Mouse (Mus musculus) kidney, adult 8-10 months (tissue): Measurements from ENCODE around the gene Barhl1.

ENCODE experiments used
- DNase-seq, 2 experiments: peaks; one replicate each; pipeline ENCODE4 v3.0.0; 2022

Gene Barhl1

DNA sequence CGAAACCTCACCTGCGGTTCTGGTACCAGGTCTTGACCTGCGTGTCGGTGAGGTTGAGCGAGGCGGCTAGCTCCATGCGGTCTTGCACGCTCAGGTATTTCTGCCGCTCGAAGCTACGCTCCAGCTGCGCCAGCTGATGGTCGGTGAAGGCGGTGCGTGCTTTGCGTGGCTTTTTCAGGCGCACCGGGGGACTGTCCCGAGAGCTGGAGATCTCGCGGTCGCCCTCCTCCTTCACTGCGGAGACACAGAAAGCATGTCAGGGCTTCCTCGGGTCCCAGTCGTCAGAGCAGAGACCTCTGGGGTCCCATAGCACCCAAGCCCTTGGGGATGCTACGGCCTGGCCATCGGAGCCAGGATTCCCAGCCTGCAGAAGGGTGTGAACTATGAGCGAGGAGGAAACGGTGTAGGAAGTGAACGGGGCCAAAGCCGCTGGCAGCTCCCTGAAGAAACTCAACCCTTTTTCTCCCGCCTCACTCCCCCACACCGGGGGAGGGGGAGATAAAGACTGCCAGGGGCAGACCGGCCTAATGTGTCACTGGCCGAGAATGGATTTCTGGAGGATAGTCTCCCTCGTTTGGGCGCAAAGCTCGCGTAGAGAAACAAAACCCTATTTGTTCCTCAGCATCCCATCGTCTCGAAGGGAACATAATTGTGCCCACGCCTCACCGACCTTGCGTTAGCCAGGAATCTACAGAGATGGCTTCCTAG, 5.0 kb downstream of the Barhl1 start:
- DNase-seq: no peak

DNA sequence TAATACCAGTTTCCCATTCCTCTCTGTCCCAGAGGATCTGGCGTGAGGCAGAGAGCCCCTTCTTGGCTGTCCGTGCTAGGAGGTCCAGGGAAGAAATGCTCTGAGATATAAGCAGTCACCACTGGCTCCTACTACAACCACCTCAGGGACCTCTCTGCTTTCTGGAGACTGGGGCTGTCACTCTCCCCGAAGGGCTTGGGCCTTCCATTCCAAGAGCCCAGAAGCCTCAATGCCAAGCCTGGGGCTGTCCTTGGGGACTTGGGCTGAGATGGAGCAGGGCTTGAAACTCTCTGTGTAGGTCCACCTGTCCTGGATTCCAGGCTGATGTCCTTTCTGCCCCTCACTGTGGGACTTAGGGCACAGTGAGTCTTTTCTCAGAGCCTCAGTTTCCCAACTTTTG, 5.6 kb downstream of the Barhl1 start:
- no peak for DNase-seq

DNA sequence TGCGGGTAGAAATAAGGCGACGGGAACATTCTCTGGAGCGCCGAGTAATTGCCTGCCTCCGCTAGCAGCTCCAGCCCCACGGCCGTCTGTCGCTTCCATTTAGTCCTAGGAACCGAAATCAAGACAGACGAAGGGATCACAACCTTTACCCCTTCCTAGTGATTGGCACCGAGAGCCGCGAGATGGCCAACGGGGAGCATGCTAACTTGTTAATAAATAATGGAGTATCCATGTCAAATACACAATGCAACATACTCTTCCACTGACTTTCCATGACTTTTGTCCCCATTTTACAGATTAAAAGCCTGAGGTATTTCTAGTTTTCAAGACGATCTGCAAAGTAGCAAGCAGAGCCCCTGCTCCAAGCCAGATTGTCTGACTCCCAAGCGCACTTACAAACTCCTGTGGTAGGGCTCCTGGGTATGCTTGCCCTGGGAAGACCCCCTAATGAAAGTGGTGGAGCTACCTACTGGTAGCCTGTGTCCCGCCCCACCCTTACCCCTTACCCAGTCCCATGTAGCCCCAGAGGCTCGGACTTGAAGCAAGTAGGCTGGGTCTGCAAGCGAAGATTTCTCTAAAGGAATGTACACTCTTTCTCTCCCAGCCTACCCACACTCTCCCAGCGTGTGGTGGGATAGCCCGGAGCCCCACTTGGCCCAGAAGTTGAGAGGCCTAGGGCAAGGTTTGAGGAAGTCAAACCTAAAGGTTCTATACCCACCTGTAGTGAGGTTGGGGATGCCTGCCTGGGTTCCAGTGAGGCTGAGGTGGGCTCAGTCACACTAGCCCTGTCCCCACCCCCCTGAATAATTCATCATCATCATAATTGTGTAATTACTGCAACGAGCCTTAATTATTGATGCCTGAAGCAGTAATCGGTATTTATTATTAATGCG, 6.4 kb downstream of the Barhl1 start:
- DNase-seq: peak; percentile 17 to 39

DNA sequence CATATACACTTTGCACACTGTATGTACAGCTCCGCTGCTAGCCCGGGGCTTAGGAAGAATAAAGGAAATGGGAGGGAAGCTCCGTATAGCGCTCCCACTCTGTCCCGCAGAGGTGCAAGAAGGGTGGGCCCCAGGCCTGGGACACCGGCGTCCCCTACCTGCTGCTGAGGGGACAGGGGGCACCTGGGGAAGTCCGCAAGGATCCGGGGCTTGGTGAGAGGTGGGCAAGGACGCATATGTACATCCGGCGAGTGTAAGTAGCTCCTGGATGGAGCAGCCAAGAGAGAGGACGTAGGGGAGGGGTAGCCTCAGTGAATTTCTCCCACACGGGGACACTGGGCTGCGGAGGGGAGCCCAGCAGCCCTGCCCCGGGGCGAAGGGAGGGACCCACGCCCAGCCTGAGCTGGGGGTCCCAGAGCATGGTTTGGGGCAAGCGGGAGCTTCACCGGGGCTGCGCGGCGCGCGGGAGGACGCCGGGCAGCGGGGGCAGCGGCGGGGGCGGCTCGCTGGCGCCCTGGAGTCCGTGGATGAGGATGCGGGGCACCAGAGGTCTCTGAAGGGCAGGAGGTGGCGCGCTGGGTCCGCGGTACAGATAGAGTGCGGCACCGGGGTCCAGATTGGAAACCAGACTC, 7.2 kb downstream of the Barhl1 start:
- no peak for DNase-seq

DNA sequence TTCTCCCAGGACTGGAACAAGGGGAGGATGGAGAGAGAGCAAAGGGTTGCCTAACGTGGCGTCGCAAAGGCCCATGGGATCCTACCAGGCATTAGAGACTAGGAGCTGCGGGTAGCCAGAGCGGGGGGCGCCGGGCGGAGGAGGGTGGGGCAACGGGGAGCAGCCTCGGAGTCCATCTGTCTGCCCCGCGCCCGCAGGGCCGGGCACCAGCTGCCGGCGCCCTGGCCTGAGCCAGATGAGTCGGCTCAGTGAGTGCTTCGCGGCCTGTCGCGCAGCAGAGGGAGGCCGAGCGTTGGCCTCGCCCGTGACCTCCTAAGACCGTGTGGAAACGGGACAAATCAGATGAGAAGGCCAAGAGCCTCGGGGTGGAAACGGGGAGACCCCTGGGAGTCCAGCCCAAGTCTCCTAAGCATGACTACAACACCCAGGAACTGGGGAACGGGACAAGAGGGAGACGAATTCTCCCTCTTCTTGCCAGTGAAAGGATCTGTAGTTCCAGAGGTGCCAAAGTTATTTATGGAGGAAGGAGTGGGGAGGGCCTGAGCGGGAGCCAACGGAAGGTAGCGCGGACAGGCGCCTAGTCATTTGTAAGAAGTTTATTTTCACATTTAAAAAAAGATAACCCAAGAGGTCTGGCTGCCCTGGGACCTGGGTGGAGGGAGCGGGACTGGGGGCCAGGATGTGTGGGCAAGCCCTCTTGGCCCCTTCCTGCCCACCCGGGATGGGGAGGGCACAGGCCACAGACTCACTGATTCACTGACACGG, 7.9 kb downstream of the Barhl1 start:
- DNase-seq: no peak

DNA sequence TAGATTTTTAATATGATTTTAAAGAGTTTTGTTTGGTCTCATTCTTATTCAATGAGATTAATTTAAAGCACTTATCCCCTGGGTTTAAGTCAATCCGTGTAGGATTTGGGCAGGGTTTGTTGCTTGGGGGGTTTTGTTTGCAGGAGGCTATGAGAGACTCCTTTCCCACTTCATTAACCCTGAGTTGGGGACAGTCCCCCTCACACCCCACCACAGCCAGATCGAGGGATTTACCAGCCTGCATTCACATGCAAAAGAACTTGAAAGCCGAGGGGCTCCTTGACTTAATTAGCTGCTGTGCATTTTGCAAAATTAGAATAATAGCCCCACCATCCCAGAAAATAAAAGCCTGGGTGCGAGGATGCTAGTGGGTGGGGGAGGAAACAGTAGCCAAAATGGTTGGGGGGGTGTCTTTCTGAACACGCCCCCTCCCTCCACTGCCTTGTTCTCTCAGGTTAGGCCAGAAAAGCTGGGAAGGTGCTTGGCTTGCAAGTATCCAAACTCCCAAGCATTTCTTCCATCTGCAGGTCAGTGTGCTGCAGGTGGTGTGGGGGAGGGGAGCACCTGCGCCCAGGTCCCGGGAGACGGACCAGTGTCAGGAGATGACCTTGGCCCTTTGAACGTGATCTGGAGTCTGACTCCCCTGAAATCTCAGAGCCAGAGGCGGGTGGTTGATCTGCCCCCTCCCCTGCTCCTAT, 8.6 kb downstream of the Barhl1 start:
- DNase-seq: no peak

DNA sequence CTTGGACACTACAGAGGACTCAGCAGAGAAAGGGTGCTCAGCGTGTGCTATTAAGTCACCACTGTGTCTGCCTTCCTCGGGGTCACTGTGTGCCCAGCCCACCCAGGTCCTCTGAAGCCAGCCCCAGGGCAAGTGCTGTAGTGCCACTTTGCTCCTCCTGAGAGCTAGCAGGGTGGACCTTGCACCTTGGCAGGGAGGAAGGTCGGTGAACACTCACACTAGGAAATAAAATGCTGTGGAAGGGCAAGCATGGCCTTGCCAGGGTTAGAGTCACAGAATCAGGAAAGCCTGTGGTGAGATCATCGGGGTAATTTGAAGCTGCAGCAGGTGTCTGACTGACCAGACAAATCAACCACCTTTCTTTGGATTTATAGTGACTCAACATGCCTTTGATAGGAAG, 10.9 kb downstream of the Barhl1 start:
- peak; percentile 55 to 61 for DNase-seq

DNA sequence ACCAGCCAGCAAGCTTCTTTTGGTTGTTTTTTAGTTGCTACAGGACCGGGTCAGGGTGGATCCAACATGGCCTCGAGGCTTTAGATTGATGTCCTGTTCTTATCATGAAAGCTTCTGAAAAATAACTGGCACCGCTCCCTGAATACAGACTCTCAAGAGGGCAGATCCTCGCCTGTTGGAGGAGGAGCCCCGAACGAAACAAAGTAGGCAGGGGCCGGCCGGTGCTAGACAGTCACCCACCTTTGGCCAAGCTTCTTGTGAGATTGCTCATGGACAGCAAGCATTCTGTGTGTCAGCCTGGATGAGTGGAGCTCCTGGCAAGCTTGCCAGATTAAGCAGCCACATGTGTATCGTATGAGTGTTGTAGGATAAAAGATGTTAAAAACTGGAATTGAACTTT, 11.7 kb downstream of the Barhl1 start:
- DNase-seq: no peak

DNA sequence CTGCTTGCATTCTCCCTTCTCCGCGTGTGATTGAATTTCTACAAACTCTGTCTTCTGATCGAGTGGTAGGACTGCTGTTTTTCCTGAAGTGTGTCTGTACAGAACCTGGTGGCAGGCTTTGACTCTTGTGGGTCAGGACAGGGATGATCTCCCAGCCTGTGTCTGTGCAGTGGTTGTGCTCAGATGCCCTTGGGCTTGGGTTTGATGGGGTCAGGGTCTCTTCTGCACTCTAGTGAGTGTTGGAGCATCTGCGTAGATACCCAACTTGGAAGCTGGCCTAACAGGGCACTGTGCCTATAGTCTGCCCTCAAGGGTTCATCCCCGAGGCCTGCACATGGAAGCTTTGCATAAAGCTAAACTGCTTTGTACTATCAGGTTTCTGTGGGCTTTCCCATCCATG, 12.6 kb downstream of the Barhl1 start:
- DNase-seq: no peak

DNA sequence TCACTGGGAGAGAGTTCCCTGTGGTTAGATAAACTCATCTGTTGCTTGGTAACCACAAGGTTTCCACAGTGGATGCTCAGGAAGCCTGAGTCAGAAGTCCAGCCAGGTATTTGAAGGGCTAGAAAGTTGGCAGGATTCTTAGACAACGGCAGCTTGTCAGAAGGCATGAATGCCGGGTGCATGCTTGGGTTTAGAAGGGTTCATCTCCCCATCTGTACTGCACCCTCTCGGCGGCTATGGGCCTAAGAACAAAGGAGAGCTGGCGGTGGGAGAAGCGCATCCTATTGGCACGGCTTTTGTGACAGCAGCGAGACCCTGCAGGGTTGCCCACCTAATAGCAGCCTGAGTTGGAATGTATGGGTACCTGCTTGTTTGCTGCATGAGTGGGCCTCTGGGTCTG, 14.2 kb downstream of the Barhl1 start:
- DNase-seq: no peak

DNA sequence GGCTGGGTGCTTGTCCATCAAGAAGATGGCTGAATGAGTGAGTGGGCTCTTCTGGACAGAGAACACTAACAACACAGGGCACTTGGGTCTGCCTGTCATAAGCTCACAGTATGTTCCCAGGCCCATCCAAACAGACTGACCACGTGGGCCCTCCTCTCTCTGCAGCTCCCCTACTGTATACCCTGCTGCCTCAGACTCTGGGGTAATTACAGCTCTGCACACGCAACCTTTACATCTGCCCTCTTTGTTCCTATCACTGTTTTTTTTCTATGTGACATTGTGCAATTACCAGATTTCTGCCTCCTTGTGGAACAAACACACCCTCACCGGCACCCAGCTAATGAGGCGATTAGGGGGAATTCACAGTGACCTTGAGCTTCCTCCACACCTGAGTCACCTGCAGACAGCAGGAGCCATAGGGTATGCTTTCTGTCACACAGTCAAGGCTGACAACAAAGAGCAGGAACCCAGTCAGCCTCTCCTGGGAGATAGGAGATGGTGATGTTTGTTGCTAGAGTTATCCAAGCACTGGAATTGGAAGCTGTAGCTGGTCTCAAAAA, 19.0 kb downstream of the Barhl1 start:
- DNase-seq: no peak

DNA sequence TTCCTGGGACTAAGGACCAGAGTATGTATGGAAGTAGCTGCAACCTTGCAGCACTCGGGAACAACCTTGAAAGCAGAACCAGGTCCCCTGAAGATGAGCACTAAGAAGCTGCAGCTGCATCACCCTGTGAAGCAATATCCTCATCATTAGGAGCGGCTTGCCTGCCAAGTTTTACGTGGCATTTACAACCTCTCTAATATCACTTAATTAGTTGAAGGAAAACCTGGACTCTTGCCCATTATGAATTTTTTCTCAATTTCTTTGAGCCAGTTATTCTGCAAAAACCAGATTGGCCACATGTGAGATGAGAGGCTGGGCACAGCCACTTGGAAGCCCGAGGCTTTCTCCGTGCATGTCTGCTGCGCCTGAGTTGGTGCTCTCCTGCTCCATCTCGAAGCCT, 20.6 kb downstream of the Barhl1 start:
- no peak for DNase-seq

DNA sequence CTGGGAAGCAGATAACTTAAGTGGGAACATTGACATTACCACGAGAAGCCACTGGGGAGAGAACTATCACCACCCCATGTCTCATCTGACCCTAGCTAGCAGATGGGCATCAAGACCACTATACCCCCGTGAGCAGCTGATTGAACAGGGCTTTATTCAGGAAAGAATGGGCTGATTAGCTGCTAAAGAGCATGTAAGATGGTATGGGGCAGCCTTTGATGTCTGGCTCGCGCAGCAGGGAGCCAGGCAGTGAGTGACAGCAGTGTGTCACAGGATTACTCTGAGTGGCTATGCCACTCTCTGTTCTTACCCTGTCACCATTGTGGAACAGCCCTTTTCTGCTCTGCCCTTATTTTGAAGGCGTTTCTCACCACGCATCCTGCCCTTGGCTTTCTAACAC, 22.9 kb downstream of the Barhl1 start:
- DNase-seq: no peak

DNA sequence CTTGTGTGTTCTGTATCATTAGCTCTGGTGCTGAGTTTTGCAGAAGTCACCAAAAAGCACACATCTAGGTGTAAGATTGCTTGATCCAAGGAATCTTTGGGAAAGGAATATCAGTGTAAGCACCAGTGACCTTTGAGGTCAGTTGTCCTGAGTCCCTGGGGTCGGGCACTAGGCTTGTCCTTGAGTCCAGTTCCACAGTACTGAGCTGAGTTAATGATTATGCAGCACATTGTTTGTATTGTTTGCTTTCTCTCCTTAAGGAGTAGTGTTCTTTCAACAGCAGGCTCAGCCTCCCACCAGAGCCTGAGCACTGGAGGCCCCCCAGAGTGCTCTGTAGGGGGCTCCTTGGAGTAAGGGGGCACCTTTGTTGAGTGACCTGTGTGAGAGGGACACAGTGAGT, 23.7 kb downstream of the Barhl1 start:
- DNase-seq: peak in 1 of 2 experiments; percentile 22

DNA sequence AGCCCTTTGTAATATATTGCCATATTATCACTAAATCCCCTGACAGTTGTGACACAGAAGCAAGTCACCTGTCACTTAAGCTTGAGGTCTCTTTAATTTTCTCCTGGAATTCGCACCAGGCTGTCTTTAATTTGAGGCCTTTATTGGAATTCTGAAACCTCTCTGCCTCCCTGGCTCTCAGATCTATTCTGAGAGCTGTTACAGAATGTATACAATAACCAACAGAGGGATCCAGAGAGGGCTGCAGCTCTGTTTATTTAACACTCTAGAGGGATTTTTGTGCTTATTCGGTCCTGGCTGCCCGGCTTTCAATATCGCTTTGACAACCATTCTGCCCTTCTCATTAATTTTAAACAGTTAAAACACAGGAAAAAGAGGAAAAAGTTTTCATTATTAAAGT, 31.6 kb downstream of the Barhl1 start:
- no peak for DNase-seq

DNA sequence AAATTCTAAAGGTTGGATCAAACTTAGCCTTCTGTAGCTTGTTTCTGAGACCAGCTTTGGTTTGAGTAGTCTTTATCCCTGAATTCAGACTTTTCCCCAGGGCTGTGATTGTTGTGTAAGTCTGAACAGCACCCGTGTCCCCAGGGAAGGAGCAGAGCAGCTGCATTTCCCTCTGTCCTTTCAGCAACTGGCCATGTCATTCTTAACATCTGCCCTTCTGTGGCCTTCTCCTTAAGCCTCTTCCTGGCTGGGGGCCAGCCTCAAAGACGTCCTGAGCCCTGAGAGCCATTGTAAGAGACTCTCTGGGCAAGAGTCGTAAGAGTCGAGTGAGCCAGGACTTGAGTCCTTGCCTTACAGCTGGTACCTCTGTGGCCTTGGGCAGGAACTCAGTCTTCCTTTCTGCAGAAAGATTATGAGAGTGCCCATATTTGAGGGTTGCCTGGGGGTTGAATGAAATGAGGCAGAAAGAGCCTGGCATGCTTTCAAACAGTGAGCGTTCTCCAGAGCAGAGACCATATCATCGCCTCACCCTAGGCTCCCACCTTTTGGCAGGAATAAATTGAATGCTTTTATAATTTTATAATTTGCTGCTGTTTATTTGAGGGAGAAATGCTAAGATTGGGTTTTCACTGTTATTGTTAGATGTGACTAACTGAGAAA, 33.5 kb downstream of the Barhl1 start:
- DNase-seq: no peak

DNA sequence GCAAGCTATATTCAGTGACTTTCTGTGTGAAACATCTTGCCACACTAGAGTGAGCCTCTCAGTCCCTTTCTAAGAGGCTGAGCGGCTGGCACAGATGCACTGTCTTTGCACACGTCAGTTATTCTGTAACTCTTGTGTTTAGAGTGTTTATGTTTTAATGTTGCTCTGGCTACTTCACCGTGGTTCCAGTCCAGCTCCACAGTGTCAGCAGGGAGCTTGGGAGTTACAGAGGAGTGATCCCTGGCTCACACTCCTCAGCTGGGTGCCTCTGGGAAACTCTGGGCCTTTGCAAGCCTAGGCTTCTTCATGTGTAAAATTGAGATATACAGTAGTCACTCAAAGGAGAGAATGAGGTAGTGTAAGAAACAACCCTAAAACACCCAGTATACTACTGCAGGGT, 34.4 kb downstream of the Barhl1 start:
- DNase-seq: no peak

DNA sequence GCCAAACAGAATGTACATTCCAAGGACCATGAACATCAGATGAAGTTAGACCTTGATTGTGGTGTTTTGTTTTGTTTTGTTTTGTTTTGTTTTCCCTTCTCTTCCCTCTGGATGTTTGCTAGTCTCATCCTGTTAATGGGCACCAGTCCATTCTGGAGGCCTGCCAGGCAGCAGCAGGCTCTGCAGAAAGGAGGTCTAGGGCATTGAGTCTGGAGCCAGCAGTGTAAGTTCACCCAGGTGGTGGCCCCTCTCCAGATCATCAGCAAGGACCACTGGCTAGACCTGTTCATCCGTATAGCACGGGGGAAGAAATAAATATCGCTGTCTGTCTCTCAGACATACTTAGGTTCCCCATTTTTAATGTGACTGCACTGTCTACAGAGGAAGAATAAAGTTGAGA, 35.2 kb downstream of the Barhl1 start:
- DNase-seq: no peak

DNA sequence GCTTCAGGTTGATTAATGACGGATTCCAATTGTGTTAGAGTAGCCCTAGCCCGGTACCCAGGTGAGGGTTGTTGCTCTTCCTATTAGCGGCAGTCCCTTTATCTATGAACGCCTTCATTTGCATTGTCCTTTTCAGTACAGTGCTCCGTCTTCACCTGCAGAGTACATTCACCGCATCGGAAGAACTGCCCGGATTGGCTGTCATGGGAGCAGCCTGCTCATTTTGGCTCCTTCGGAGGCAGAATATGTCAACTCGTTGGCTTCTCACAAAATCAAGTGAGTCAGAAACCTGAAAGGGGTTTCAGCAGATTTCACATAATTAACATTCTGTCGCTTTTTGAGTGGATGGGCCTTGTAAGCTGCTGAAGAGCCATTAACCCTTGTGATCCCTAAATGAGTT, 40.9 kb downstream of the Barhl1 start:
- DNase-seq: no peak

DNA sequence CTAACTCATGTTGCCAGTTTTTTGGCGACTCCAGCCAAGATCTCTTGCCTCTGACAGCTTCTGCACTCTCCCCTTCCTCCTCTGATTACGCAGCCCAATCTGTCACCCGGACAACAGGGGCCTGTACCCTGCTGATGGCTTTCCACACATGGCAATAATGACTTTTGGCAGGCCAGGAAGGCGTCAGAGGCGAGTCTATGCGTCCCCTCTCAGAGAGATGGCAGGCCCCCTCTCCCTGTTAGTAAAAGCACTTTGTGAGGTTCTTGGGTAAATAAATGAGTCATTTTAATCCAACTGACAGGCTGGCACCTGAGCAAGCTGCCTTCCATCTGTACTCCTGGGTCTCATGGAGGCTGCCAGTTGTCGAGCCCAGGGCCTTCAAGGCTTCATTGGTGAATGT, 49.0 kb downstream of the Barhl1 start:
- no peak for DNase-seq

DNA sequence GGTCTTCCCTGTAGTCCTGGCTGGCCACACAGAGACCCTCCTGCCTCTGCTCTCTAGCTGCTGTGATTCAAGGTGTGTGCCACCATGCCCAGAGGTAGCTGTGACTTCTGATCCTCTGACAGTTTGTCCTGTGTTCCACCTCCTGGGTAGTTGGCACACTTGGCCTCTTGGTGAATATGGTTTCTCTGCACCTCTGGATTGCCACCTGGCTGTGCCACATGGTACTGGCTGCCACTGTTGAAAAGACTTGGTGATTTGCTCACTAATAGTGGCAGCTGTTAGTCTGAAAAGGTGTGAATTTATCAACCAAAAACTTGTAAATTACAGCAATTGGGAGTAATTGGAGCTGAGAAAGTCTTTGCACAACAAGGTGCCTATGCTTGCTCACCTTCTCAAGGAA, 52.6 kb downstream of the Barhl1 start:
- no peak for DNase-seq
